Mouse (Mus musculus): Measurements from ENCODE around the gene Nr0b2.

GRCm38 (mm10) chr4:133598616-133599015 lies 45.4 kb downstream of the Nr0b2 start:
- TF ChIP-seq GATA1 (IDR thresholded peaks at IDR 0.05; ENCODE audit: borderline replicate concordance, low read length): no peak
- no peak for TF ChIP-seq CTCF (IDR thresholded peaks at IDR 0.05; ENCODE audit: low read depth, low read length)
